Mouse (Mus musculus): ENCODE data around the gene Gpr3. TPM values are rescaled to one million over a fixed set of nuclear protein-coding genes. Genes with fewer than 3 reads are reported as not detected.

The Gpr3 gene
- total RNA-seq, 2 experiments from 2014 or later: 5.1 to 5.2 TPM

Small RNA genes within 50 kb of the gene (microRNA-seq; reads per million reads assigned to microRNA genes)
- gene Mir7017: 4.3 reads per million, percentile 15 among the genes with 10 or more reads in this experiment

Other genes with a start within 250 kb of the Gpr3 start
- gene Fgr, start 238.4 kb downstream of the Gpr3 start, total RNA-seq (2021): under 1 TPM in 1 of 2 experiments, not detected in 1; 0.47 TPM
- 10 to 100 TPM; 70.0 to 71.1 TPM for gene Ahdc1, start 201.3 kb downstream of the Gpr3 start, total RNA-seq (2021)
- gene Wasf2, start 82.0 kb downstream of the Gpr3 start, total RNA-seq (2021): 10 to 100 TPM; 23.9 to 38.5 TPM
- gene Cd164l2, start 405 bp downstream of the Gpr3 start, total RNA-seq (2021): 1 to 10 TPM; 1.3 to 1.5 TPM
- gene Map3k6, start 28.3 kb upstream of the Gpr3 start, total RNA-seq (2021): 1 to 10 TPM; 1.3 to 4.8 TPM
- under 1 TPM; 0.58 to 0.59 TPM for gene Sytl1, start 50.6 kb upstream of the Gpr3 start, total RNA-seq (2021)
- gene Tmem222, start 65.3 kb upstream of the Gpr3 start, total RNA-seq (2021): 10 to 100 TPM; 82.1 to 82.4 TPM
- 10 to 100 TPM; 48.7 to 49.0 TPM for gene Wdtc1, start 140.9 kb upstream of the Gpr3 start, total RNA-seq (2021)
- gene Slc9a1, start 157.2 kb upstream of the Gpr3 start, total RNA-seq (2021): 10 to 100 TPM; 37.3 to 40.9 TPM

Data from left cerebral cortex, postnatal 10 days (tissue).